Mouse (Mus musculus) forebrain, embryonic 16.5 days (tissue): ENCODE results near the gene Nwd2. TPM values are rescaled to one million over a fixed set of nuclear protein-coding genes. Genes with fewer than 3 reads are reported as not detected.

Experiments used
- polyA plus RNA-seq: library from polyadenylated mRNA; unstranded; fragments of >200 nt; fragmentation: Nextera tagmentation; extraction: Ambion mirVana; gene quantifications from 2 replicates; pipeline ENCODE4 v1.2.1, GENCODE M21; 2015

The Nwd2 gene
- polyA plus RNA-seq, 1 experiment from 2014 or later: 5.7 TPM

Other genes with a start within 250 kb of the Nwd2 start
- 4.6 and 5.1 TPM in 2 replicates for gene 0610040J01Rik, start 163.3 kb downstream of the Nwd2 start, polyA plus RNA-seq